Mouse (Mus musculus): Measurements from ENCODE around the gene Foxn1.

The Foxn1 gene

GRCm38 (mm10) chr11:78327634-78328511, 58.5 kb downstream of the Foxn1 start, which contains the start of gene Pigs:
TSS of gene Pigs (plus strand) at chr11:78328415.
- DNase-seq (ENCODE audit: extremely low spot score), result peak; percentile 94

- no peak for DNase-seq (ENCODE audit: extremely low spot score)
Measured at GRCm38 (mm10) chr11:78327215-78327614, 59.1 kb downstream of the Foxn1 start.

DNA sequence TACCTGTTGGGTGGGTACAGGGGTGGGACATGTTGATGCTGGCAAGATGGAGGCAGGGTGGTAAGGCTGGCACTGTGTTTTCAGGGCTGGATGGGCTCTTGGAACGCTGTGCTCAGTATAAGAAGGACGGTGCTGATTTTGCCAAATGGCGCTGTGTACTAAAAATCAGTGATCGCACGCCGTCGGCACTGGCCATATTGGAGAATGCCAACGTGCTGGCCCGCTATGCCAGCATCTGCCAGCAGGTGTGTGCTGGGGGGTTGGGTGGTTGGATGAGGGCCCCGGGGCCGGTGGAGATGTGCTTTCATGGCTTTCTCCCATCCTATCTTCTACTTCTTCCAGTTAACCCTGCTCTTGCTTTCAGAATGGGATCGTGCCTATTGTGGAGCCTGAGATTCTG, 61.4 kb downstream of the Foxn1 start:
- DNase-seq (ENCODE audit: extremely low spot score), result no peak

GRCm38 (mm10) chr11:78324000-78324785, 62.2 kb downstream of the Foxn1 start:
- no peak for DNase-seq (ENCODE audit: extremely low spot score)

DNA sequence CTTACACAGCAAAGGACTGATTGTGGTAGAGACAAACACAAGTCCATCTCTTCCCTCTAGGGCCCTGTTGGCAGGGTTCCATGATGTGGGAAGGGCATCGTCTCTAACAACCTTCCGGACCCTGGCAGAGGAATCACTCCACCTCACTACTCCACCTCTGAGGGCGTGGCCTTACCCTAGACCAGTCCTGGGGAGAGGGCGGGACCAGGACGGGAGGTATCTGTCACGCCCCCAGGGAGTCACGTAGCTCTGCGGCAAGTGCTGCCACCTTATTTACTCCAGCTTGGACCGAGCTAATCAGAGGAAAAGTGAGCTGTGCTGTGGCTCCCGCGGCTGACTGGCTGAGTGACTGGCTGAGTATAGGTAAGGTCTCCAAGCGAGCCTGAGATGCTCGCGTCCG, 63.5 kb downstream of the Foxn1 start, which contains the start of gene Aldoc:
TSS of gene Aldoc (plus strand) at position 109 of the 400 bp plus-strand sequence.
- DNase-seq (ENCODE audit: extremely low spot score), result peak; percentile 72

DNA sequence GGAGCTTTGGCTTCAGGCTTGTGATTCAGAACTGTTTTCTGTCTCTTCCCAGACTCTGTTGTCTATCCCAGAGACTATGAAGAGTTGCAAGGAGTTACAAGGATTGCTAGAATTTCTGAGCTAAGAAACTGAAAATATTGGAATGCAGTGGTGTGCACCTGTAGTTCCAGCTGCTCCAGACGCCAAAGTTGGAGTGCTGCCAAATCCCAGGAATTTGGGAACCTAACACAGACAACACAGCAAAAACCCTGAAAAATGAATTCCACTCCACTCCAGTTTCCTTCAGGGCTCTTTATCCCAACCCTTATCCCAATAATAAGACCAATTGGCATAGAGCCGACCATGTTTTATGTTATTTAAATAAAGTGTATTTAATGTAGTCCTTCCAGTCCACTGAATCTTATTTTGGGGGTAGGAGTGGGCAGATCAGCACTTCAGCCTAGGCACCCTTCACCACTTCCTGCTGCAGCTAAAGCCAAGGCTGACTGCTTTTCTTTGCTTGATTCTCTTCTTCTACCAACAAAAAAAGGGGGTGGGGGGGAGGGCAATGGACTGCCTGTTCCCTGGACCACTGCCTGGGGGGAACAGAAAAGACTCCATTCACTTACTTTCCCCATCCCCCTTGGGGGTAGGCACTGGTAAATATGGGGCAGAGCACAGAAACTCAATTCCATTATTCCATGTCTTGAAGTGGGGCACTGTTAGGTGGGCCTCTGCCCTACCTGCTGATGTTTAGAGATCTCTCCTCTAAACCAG, 64.1 kb downstream of the Foxn1 start:
- DNase-seq (ENCODE audit: extremely low spot score), result no peak

- DNase-seq (ENCODE audit: extremely low spot score), result no peak
Measured at GRCm38 (mm10) chr11:78318411-78318810, 67.9 kb downstream of the Foxn1 start.

DNA sequence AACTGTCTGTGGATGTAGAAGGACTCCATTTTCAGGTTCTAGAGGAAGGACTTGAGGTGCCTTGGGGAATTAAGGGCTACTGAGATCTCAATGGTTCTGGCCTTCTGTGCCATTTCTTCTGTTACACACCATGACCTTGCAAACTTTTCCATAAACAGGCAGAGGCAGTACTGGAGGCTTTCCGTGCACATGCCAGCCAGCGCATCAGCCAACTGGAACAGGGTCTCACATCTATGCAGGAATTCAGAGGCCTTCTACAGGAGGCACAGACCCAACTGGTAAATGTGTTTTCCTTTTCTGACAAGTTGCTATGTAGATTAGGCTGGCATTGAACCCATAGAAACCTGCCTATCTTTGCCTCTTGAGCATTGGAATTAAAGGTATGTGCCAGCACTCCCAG, 72.7 kb downstream of the Foxn1 start:
- no peak for DNase-seq (ENCODE audit: extremely low spot score)

DNA sequence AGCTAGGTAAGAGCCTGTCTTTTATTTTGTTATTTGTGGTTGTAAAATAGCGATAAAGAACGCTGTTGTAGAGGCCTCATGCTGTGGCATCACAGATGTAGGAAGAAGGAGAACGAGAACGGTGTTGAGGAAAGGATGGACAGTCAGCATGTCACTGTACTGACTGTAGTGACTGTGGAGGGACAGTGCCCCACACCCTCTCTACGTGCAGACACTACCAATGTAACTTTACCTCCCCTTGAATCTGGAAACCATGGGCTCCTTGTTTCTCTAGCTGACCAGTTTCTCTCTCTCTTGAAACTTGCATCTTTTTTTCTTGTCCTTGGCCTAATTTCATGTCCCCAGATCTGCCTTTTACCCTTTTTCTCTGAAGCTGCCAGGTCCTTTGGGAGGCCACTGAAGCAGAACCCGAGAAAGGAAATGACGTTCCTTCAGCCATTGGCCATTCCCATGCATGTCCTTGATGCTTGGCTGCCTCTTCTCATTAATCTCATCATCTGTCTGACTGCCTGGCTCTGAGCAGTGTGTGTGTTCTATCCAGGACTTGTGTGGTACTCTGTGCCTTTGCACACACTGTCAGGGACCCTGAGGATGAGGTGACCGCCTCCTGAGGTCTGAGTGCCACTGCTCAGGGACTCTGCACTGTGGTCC, 75.4 kb downstream of the Foxn1 start:
- DNase-seq (ENCODE audit: extremely low spot score), result no peak

Data from embryo, embryonic 9.5 days (tissue).